Mouse (Mus musculus) thymus, adult 2 months (tissue): ENCODE measurements around the gene Cryba4. TPM values are rescaled to one million over a fixed set of nuclear protein-coding genes. Genes with fewer than 3 reads are reported as not detected.

ENCODE experiments used
- DNase-seq: peaks from one replicate; pipeline ENCODE4 v3.0.0; 2021
- H3K27ac ChIP-seq: fragments of 200-500 bp; 2 replicates; pipeline ENCODE4 v1.5.1; 2012; ENCODE audit warnings: low read length, control low read depth; ENCODE audit not compliant: control insufficient read depth, insufficient read depth
- H3K27me3 ChIP-seq: fragments of 200-500 bp; 2 replicates; pipeline ENCODE4 v1.6.1; 2012; ENCODE audit warnings: mild to moderate bottlenecking, low read length, moderate library complexity, mixed read lengths; ENCODE audit not compliant: control insufficient read depth, insufficient read depth
- H3K36me3 ChIP-seq: fragments of 200-500 bp; 2 replicates; pipeline ENCODE4 v1.6.1; 2012; ENCODE audit warnings: mild to moderate bottlenecking, low read length, moderate library complexity; ENCODE audit not compliant: control insufficient read depth, insufficient read depth
- H3K4me1 ChIP-seq: fragments of 200-500 bp; replicated peaks from 2 replicates; pipeline ENCODE4 v1.6.1; 2012; ENCODE audit warnings: low read length; ENCODE audit not compliant: control insufficient read depth, insufficient read depth
- H3K4me3 ChIP-seq: fragments of 200-500 bp; 2 replicates; pipeline ENCODE4 v1.5.1; 2012; ENCODE audit warnings: mild to moderate bottlenecking, low read length, control low read depth, moderate library complexity; ENCODE audit not compliant: control insufficient read depth, insufficient read depth
- CTCF ChIP-seq: fragments of 200-500 bp; IDR thresholded peaks from 2 replicates; pipeline ENCODE4 v1.5.1; 2012; ENCODE audit warnings: mild to moderate bottlenecking, control low read depth, low read length, moderate library complexity, borderline replicate concordance; ENCODE audit not compliant: control insufficient read depth, poor library complexity, insufficient read depth; ENCODE audit errors: extremely low read depth
- POLR2A ChIP-seq: fragments of 200-500 bp; IDR thresholded peaks from 2 replicates; pipeline ENCODE4 v1.6.1; 2012; ENCODE audit warnings: mild to moderate bottlenecking, low read length, control low read depth, moderate library complexity; ENCODE audit not compliant: control insufficient read depth, poor library complexity, insufficient read depth; ENCODE audit errors: extremely low read depth
- WGBS: fragments of 180-500 bp; shearing (Covaris S2); methylation state at CpG from one replicate; pipeline ENCODE4 v1.1.7; 2018; 5-methylcytosine and 5-hydroxymethylcytosine counted together
- polyA plus RNA-seq: library from polyadenylated mRNA; depleted of rRNA; stranded (reverse); fragments of >200 nt; gene quantifications from 2 replicates; pipeline ENCODE4 v1.2.3, GENCODE M21; 2012

The Cryba4 gene
- polyA plus RNA-seq, 1 experiment = 3.1 TPM

DNA sequence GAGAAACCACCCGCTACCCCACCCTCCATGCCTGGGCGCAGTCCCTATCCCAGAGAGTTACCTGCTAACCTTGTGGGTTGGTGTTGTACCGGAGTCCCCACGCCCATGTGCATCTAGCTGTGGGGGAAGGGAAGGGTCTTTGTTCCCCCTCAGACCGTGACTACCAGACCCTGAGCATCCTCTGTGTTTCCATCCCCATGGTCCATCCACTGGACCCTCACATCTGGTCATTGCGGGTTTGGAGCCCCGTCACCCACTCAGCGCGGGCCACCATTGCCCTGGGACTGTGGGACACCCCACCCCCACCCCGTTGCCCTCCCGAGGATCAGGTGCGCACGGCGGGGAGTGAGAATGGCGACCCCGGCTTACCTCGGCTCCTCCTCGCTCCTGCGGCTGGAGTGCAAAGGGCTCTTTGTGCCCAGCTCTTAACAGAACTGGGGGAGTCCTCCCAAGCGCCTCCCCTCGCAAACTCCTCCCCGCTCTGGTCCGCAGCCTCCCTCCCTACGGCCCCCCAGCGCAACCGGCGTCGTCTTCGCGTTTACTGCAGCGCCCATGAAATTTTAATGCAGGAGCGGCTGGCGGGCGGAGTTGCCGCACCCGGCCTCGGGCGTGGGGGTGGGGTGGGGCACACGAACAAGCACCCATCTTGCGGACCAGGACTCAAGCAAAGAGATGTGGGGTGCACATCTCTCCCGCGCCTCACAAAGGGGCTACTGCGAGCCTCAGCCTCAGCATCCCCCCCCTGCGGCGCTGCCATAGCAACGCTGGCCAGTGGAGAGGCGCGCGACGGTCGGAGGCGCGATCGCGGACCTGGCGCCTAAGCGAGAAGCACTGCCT lies 23.9 kb downstream of the Cryba4 start:
- DNase-seq = no peak
- WGBS = 3% methylated on average over 57 of the region's 57 CpGs

DNA sequence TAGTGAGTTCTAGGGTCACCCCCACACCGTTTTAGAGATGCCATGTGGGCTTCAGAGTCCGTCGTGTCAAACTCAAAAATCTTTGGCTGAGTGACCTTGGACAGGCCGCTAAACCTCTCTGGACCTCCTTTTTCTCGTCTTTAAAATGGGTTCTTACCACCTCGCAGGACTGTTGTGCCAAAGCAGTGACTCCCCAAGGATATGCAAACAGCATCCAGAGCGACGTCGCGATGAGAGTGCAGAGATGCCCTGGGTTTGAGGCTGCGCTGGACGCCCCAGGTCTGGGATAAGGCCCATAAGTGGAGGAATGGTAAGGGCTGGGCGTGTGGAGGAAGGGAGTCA lies 24.4 kb downstream of the Cryba4 start:
- TF ChIP-seq POLR2A (no peak), CTCF (no peak)
- Histone ChIP-seq H3K4me3 (no peak overlapping the region), H3K36me3 (no peaks in the 10 kb centered on the region), H3K27ac (no peak overlapping the region), H3K27me3 (peaks cover 19% of the 10 kb centered on the region), H3K4me1 (no peaks in the 10 kb centered on the region)
- WGBS = 9% methylated on average over 13 of the region's 13 CpGs
- DNase-seq = no peak

More for the DNA sequence above, 23.9 kb downstream of the Cryba4 start:
- Histone ChIP-seq H3K27ac (no peak overlapping the region), H3K27me3 (peaks cover 19% of the 10 kb centered on the region), H3K36me3 (no peaks in the 10 kb centered on the region), H3K4me3 (no peak overlapping the region), H3K4me1 (no peaks in the 10 kb centered on the region)
- TF ChIP-seq CTCF (no peak), POLR2A (no peak)

DNA sequence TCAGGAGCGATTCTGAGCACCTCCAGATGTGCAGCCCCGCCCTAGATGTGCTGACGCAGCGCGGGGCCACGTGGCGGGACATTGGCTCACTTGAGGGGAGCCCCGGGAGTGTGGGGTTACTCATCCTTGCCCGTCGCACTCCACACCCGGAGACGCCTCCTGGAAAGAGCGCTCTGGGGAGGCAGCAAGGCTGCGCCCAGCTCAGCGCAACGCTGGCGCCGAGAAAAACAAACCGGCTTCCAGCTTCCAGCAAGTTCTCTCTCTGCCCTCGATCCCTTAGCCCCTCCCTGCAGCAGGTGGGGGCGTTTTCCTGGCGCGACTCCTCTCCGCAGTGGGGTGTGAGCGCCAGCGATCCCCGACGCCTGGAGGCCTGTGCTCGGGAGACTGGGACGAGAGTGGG lies 25.0 kb downstream of the Cryba4 start:
- WGBS = 1% methylated on average over 30 of the region's 30 CpGs
- no peak for DNase-seq
- TF ChIP-seq POLR2A (no peak), CTCF (no peak)
- no peaks in the 10 kb centered on the region for H3K36me3 ChIP-seq
- no peak overlapping the region for H3K4me3 ChIP-seq
- no peaks in the 10 kb centered on the region for H3K4me1 ChIP-seq
- H3K27ac ChIP-seq = no peak overlapping the region
- H3K27me3 ChIP-seq = peaks cover 19% of the 10 kb centered on the region

DNA sequence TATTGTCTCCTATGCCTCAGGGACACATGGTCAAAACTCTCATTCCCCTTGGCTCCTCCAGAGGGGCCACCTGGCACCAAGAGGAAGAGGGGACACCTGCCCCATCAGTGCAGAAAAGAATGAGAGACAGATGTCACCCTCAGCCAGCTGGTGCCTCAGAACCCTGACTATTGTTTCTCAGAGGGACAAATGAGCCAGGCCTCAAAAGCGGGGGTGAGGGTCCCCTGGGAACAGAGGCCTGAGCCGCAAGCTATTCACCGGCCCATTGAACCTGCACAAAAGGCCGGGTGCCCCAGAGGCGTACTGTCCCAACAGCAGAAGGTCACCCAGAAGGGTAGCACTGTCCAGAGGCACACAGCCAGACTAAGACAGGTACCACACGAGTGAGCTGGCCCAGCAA lies 26.7 kb downstream of the Cryba4 start:
- no peak for TF ChIP-seq CTCF
- TF ChIP-seq POLR2A = no peak

DNA sequence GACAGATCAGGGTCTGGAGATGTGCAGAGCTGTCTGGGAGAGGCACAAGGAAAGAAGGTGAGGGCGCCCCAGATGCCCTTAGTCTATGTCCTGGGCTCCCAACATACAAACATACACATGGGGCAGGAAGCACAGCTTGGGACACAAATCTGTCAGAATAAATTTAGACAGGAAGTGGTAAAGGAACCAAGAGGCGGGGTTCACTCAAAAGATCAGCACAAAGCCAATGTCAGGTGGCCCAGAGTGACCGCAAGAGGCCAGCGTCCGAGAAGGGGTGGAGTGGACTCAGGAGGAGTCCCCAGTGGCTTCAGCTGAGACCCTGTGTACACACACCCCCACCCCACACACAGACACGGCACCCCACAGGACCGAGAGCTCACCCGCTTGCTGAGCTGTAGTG lies 32.1 kb downstream of the Cryba4 start:
- no peak for DNase-seq
- no peaks in the 10 kb centered on the region for H3K27me3 ChIP-seq
- no peak for TF ChIP-seq CTCF
- TF ChIP-seq POLR2A = no peak
- H3K36me3 ChIP-seq = no peaks in the 10 kb centered on the region
- no peak overlapping the region for H3K27ac ChIP-seq
- 17% methylated on average over 8 of the region's 8 CpGs for WGBS
- no peak overlapping the region for H3K4me3 ChIP-seq
- peaks cover 9% of the 10 kb centered on the region for H3K4me1 ChIP-seq

More for the DNA sequence above, 26.7 kb downstream of the Cryba4 start:
- WGBS = 88% methylated on average over 6 of the region's 6 CpGs
- no peak overlapping the region for H3K27ac ChIP-seq
- no peak for DNase-seq
- no peak overlapping the region for H3K4me3 ChIP-seq
- no peaks in the 10 kb centered on the region for H3K4me1 ChIP-seq
- H3K27me3 ChIP-seq = peaks cover 19% of the 10 kb centered on the region
- H3K36me3 ChIP-seq = no peaks in the 10 kb centered on the region

DNA sequence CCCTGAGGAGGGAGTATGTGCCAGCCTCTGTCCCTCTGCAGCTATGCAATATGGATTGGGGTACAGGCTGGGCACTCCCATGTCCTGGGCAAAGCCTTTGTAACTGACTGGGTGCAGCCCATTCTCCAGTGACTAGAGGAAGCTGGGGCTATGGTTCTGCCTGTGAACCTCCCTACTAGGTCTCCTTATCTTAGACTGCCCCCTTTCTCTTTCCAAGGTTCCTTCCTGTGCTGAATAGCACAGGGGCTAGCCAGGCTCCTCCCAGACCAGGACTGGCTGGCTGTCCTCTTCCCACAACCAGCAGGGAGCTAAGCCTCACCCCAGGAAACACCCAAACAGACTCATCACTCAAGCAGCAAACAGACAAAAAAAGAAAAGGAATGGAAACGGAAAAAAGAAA lies 32.9 kb downstream of the Cryba4 start:
- Histone ChIP-seq H3K27ac (no peak overlapping the region), H3K36me3 (no peaks in the 10 kb centered on the region), H3K27me3 (no peaks in the 10 kb centered on the region), H3K4me3 (no peak overlapping the region), H3K4me1 (peaks cover 9% of the 10 kb centered on the region)
- no peak for DNase-seq
- TF ChIP-seq CTCF = no peak
- no peak for TF ChIP-seq POLR2A
- WGBS = 22% methylated on average over 1 of the region's 1 CpGs
